Mouse (Mus musculus) ovary, postnatal 36 days (tissue): Measurements from ENCODE around the gene Fam78b.

Experiments used
- DNase-seq: peaks from one replicate; pipeline ENCODE4 v3.0.0; 2022; ENCODE audit warnings: low spot score, mixed read lengths

Gene Fam78b

DNA sequence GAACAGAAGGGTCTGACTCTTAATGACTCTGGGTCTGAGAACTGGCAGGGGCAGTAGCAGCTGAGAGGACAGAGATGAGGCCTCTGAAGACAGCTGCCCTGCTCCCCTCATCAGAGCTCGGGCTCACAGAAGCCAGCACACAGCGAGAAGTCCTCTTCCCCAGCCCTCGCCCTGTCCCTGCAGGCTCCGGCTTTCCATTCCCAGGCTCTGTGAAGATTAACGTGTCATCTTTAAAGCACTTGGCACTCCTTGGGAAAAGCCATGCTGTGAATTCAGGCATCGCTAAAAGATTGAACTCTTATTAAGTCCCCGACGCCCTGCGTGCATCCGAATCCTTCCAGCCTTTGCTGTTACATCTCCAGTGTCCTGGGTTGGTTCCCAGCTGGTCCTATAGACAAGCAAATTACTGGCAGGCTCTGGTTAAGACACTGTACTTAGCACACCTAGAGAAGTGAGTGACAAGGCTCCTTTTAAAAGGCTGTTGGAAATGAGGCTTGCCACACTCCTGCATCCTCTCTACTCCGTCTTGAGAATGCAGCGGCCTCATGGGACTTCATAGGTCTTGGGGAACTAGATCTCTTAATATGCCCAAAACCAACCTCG lies 30.9 kb downstream of the Fam78b start:
- no peak for DNase-seq

DNA sequence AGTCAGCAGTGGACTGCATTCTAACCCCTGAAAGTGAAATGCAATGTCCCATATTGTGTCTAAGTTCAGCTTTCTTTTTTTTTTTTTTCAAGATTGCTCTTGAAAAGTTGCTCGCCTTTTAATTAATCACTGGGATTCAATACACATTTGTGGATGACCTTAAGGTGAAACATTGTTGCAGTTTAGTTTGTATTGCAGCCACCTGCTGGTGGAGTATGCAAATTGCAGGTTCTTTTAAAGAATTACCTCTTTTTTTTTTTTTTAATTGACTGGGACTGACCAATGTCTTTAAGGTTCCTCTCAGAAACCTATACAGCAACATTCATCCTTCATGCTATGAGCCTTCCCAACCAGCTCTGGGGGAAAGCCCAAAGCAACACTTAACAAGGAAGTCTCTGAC lies 33.2 kb downstream of the Fam78b start:
- DNase-seq = no peak

DNA sequence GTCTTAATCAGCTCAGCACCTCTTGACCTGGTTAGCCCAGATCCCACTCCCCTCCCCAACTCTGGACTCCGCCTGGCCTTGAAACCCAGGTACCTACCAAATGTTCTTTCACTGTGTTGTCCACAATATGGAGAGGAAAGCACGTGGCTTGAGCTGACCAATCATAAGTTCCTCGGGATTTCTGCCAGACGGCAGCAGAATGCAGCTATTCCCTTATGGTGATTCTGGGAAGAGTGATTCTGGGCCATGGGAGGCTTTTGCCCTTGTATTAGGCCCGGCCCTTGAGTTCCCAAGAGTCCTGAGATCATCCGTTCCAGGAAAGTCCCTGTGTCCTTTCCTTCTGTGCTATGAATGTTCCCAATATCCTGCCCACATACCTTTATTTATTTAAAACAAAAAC lies 41.3 kb downstream of the Fam78b start:
- no peak for DNase-seq

DNA sequence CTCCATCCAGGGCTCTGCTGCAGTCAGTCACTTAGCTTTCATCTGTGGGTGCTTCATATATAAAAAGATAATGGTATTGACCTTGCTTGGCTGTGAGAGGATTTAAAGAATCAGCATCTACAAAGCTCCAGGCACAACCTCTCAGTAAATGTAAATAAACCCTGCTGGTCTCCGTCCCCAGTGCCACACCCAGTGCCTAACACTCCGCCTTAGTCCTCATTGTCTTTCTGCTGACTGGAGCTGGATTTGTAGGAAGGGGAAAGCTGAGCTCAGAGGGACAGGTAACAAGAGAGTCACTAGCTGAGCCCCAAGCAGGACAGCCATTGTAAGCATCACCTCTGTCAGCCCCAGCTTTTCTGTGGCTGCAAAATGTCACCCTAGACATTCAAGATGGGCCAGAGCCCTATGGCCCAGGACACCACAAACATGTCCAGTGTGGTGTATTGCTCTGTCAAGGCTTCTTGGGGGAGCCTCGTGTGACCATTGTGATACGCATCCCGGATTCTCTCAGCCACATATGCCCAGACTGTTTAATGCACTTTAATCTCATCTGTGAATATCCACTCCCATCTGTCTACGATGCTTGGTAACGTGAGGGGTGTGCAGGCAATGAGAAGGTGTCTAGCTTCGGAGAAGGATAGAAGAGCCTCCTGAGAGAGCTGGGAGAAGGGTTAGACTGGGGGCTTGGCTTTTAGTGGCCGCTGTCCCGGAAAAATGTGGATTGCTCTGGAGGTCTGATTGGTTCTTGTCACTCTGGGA lies 45.1 kb downstream of the Fam78b start:
- DNase-seq = no peak

GRCm38 (mm10) chr1:167050859-167051258 lies 49.6 kb downstream of the Fam78b start:
- DNase-seq = no peak

- DNase-seq = no peak
Observed at GRCm38 (mm10) chr1:167054029-167054428, 52.8 kb downstream of the Fam78b start.

GRCm38 (mm10) chr1:167057543-167057942 lies 56.3 kb downstream of the Fam78b start:
- DNase-seq = no peak

DNA sequence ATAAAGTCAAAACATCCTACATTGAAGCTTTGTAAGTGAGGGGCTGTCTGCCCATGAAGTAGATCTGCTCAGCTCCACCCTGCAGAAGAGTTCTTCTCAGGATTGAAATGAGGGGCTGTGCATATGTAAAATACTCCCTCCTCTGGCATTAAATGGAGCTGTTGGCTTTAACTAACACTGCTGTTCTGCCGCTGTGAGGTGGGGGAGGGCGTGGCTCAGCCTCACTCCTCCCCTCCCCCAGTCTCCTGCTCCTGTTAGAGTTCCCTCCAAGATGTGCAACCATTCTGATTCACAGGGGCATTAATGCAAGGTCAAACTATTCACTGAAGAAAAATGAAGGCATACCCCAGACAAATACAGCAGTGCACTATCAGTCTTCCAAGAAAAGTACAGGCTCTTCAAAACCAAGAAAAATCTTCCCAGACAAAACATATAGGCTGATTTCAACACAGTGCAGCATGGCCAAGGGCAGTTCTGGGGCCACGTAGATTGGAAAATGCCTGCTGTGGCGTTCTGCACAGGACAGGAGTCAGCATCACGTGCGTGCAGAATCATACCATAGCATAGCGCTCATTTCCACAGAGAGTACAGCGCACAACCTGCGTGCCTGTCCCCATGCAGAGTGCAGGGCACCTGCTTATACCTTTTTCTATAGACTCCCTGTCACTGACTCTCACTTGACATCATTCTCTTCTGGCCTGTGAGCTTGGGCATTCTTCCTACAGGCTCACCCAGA lies 58.5 kb downstream of the Fam78b start:
- DNase-seq = peak; percentile 21

DNA sequence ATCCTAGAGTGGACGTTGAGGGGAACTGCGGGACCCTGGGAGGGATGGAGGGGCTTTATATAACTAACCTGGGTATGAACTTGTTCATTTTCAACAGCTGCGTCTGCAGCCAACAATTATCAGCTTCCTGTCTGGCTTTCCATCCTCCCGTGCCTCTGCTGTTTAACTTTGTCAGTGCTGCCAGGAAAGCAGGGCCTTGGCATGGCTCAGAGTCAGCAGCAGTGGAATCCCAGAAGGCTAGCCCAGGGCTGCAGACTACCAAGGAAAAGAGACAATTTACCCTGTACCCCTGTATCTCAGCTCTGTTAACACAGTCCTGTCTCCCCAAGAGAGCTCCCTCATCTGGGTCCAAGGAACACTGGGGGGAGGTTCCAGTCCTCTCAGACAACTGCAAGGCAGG lies 62.8 kb downstream of the Fam78b start:
- DNase-seq = no peak

GRCm38 (mm10) chr1:167065541-167065940 lies 64.3 kb downstream of the Fam78b start:
- no peak for DNase-seq

DNA sequence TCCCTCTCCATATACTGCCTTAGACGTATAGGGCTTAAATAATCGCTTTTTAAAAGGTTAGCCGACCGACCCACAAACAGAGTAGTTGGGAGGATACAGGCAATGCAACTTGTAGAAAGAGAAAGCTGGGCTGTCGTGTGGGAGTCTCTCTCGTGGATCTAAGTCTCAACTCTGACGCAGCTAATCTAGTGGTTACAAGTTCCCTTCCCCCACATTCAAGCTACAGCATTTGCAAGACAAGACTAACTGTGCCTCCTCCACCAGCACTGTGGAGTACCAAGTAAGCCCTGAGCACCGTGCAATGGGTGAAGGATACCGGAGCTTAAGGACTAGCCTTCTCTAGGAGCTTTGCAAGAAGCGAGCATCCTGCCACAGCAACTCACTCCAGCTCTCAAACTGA lies 64.8 kb downstream of the Fam78b start:
- no peak for DNase-seq

- DNase-seq = no peak
Observed at GRCm38 (mm10) chr1:167066933-167067341, 65.7 kb downstream of the Fam78b start.

- DNase-seq = no peak
Observed at GRCm38 (mm10) chr1:167069741-167070140, 68.5 kb downstream of the Fam78b start.

- DNase-seq = no peak
Observed at GRCm38 (mm10) chr1:167070306-167070705, 69.1 kb downstream of the Fam78b start.

DNA sequence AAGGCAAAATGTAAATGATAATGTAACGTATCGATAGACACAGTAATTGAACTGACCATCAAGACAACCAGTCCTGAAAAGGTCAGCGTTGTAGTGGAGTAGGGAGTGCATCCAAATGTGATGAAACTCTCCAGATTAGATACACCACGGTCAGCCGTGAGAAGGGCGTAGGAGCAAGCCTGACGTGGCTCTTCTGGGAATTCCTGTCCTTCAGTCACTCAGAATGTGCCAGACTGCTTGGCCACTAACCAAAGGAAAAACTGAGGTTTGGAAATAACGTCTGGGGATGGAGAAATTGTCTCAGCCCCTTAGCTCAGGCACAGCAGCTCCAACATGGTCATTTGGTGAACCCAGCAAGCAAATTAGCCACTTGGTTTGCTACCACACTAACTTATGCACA lies 74.5 kb downstream of the Fam78b start:
- no peak for DNase-seq

DNA sequence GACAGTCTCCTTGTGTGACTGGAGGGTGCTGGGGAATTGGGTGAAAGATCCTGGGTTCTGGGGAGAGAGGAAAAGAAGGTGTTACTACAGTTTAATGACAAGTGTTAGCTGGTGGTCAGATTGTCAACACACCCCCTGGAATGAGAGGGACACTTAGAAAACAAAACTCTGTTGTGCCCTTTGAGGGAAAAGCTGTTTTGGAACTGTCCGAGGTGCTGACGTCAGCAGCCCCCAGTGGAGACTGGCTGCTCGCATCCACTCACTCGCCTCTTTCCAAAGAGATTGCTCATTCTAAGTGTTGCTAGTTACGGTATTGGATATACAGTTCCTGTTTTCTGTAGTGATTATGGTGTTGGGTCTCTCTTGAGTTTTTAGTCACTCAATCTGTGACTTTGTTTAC lies 78.3 kb downstream of the Fam78b start:
- peak; percentile 18 for DNase-seq

DNA sequence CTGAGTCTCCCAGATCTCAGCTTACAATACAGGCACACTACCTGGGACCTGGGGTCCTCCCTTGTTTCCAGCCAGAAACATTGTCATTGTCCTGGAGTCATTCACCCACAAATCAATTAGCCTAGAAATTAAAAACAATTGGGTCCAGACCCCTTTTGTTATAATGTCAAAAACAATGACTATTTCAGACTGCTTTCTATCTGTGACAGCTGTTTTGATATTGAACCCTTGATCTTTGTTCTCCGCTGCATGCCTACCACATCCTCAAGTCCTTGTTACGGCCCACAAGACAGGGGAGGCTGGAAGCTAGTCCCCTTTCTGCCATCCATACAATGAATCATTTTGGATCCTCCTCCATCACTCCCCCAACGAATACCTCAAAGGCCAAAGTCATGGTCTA lies 80.7 kb downstream of the Fam78b start:
- no peak for DNase-seq

GRCm38 (mm10) chr1:167082506-167083100 lies 81.4 kb downstream of the Fam78b start:
- DNase-seq = no peak

DNA sequence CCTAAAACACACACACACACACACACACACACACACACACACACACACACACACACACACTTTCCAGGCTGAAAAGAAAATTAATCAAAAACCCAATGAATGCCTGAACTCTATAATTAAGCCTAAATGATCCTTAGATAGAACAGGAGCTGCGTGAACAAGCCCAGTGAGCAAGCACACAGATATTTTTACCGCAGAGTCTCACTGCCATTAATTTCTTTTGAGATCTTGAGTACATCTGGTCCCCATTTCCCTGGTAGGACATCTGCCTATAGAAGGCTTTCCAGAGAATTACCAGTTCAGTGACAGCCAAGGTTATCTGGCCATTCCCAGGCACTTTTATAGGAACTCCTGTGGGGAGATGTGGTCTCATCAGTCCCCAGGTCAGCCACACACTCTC lies 82.0 kb downstream of the Fam78b start:
- DNase-seq = no peak

DNA sequence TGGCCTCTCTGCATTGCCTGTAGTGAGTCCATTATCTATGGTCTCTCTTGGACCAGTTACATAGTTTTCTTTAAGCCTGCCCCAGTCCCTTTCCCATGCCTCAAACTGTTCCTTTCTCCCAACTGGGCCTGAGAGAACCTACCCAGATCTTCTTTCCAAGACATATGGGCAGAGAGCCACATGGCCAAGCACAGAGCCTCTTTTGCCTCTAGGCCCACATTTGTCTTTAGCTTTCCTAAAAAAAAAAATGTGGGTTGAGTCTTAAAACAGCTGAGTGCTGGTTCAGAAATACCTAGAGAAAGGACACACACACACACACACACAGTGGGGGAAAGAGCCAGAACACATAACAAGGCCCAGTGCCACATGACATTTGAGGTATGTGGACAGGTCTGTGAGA lies 83.1 kb downstream of the Fam78b start:
- DNase-seq = no peak

- no peak for DNase-seq
Observed at GRCm38 (mm10) chr1:167085461-167085860, 84.2 kb downstream of the Fam78b start.

DNA sequence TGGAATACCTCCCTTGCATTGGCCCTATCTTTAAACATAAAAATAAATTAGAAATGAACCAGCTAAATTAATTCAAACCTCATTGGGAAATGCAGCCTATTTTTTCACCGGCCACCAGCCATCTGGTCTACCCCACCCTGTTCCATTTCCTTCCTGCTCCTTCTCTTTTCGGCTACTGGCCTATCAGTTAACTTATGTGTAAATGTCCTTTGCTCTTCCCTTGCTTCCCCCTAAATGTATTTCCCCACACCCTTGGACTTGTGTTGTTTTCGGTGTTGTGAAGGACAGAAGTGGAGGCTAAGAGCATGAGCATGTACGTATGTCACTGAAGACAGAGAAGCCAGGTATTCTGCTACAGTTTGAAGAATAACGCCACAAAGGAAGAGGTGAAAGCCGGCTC lies 89.2 kb downstream of the Fam78b start:
- DNase-seq = no peak

DNA sequence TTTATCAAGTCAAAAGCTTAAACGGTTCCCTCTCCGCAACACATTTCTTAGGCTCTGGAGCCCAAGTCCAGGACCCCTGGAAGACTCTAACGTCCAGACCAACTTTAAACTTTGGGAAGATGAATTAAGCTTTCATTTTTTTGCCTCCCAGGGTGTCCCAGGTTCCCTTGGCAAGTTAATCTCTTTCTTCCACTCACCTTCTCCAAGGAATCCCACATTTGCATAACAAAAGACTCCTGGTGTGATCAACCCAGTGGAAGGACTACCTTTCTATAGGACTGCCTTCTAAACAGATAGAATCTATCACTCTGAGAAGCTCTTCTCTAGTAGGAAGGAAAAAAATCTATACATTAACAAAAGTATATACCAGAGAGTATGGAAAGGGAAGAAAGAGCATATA lies 92.3 kb downstream of the Fam78b start:
- DNase-seq = no peak
